Mouse (Mus musculus): ENCODE measurements around the gene Abcc1. TPM values are rescaled to one million over a fixed set of nuclear protein-coding genes. Genes with fewer than 3 reads are reported as not detected.

The Abcc1 gene
- total and polyA plus RNA-seq, 3 experiments: 30.2 to 49.7 (median 37.4) TPM

- Histone ChIP-seq H3K9ac (ENCODE audit: insufficient read depth, low read depth) (no peak overlapping the region), H3K4me2 (ENCODE audit: insufficient read depth, low read depth, poor library complexity, severe bottlenecking) (no peak overlapping the region), H3K9me3 (replicated peaks; ENCODE audit: low read length) (peaks cover 7% of the 10 kb centered on the region), H3K4me3 (replicated peaks in 1 of 3; ENCODE audit: low read depth in 2 of 3, low read length in 2 of 3, poor library complexity in 1 of 3) (no peak overlapping the region), H3K27ac (ENCODE audit: insufficient read depth, low read depth) (no peak overlapping the region), H3K27me3 (replicated peaks) (no peaks in the 10 kb centered on the region), H3K36me3 (replicated peaks in 1 of 2; ENCODE audit: control insufficient read depth in 1 of 2, insufficient read depth in 1 of 2, low read length in 1 of 2) (peaks cover 44 to 99% of the 10 kb centered on the region in 2 experiments), H3K4me1 (ENCODE audit: control insufficient read depth in 1 of 2, insufficient read depth in 2 of 2) (no peaks in the 10 kb centered on the region), H3K79me2 (replicated peaks; ENCODE audit: control insufficient read depth, extremely low read depth, insufficient read depth, poor library complexity, severe bottlenecking) (no peaks in the 10 kb centered on the region)
- DNase-seq (ENCODE audit: extremely low read depth): no peak
- in situ Hi-C loops (cut with MboI; ENCODE audit: low pct_ligation_motif_present, low pct_unique_long_range_greater_than_20kb, low sequenced_read_pairs): no loop called here
- dilution Hi-C loops (cut with MboI; ENCODE audit: extremely low pct_ligation_motif_present, extremely low pct_unique_long_range_greater_than_20kb, low sequenced_read_pairs): no loop called here
- TF ChIP-seq RAD21 (IDR thresholded peaks at IDR 0.05; ENCODE audit: low read depth, low read length) (no peak), ETS1 (conservative IDR thresholded peaks at IDR 0.05; ENCODE audit: low read depth, low read length) (no peak), CHD2 (IDR thresholded peaks at IDR 0.05; ENCODE audit: low read length) (no peak), UBTF (IDR thresholded peaks at IDR 0.05; ENCODE audit: low read depth, low read length) (no peak), HCFC1 (IDR thresholded peaks at IDR 0.05; ENCODE audit: low read depth, low read length) (no peak), NELFE (IDR thresholded peaks at IDR 0.05; ENCODE audit: low read depth, low read length) (no peak), JUND (conservative IDR thresholded peaks at IDR 0.05; ENCODE audit: low read depth, low read length) (no peak), ZNF384 (IDR thresholded peaks at IDR 0.05; ENCODE audit: low read depth, low read length) (no peak), TCF12 (IDR thresholded peaks at IDR 0.05; ENCODE audit: low read depth, low read length) (no peak), SMC3 (IDR thresholded peaks at IDR 0.05; ENCODE audit: low read depth, low read length) (no peak), MAX (IDR thresholded peaks at IDR 0.05; ENCODE audit: low read length) (no peak), EP300 (IDR thresholded peaks at IDR 0.05; ENCODE audit: low read length) (no peak), TBP (conservative IDR thresholded peaks at IDR 0.05; ENCODE audit: low read depth, low read length) (no peak), SIN3A (IDR thresholded peaks at IDR 0.05; ENCODE audit: low read length) (no peak), GABPA (IDR thresholded peaks at IDR 0.05; ENCODE audit: insufficient replicate concordance, low read depth, low read length) (no peak), MYC (IDR thresholded peaks at IDR 0.05; ENCODE audit: low read depth, low read length) (no peak), JUN (IDR thresholded peaks at IDR 0.05; ENCODE audit: insufficient read depth, low read depth, low read length) (no peak), BHLHE40 (IDR thresholded peaks at IDR 0.05; ENCODE audit: low read depth, low read length) (no peak), USF2 (conservative IDR thresholded peaks at IDR 0.05; ENCODE audit: low read depth, low read length) (no peak), MXI1 (IDR thresholded peaks at IDR 0.05; ENCODE audit: low read depth, low read length) (no peak)
Measured at GRCm38 (mm10) chr16:14411156-14411555, 49.8 kb downstream of the Abcc1 start.

GRCm38 (mm10) chr16:14412551-14412950, 51.2 kb downstream of the Abcc1 start:
- Histone ChIP-seq H3K36me3 (replicated peaks in 1 of 2; ENCODE audit: control insufficient read depth in 1 of 2, insufficient read depth in 1 of 2, low read length in 1 of 2) (peaks cover 38 to 99% of the 10 kb centered on the region in 2 experiments), H3K27me3 (replicated peaks) (no peaks in the 10 kb centered on the region), H3K4me1 (ENCODE audit: control insufficient read depth in 1 of 2, insufficient read depth in 2 of 2) (no peaks in the 10 kb centered on the region), H3K4me2 (ENCODE audit: insufficient read depth, low read depth, poor library complexity, severe bottlenecking) (no peak overlapping the region), H3K4me3 (replicated peaks in 1 of 3; ENCODE audit: low read depth in 2 of 3, low read length in 2 of 3, poor library complexity in 1 of 3) (no peak overlapping the region), H3K9ac (ENCODE audit: insufficient read depth, low read depth) (no peak overlapping the region), H3K79me2 (replicated peaks; ENCODE audit: control insufficient read depth, extremely low read depth, insufficient read depth, poor library complexity, severe bottlenecking) (no peaks in the 10 kb centered on the region), H3K9me3 (replicated peaks; ENCODE audit: low read length) (peaks cover 1% of the 10 kb centered on the region), H3K27ac (ENCODE audit: insufficient read depth, low read depth) (no peak overlapping the region)
- DNase-seq (ENCODE audit: extremely low read depth): no peak
- in situ Hi-C loops (cut with MboI; ENCODE audit: low pct_ligation_motif_present, low pct_unique_long_range_greater_than_20kb, low sequenced_read_pairs): no loop called here
- TF ChIP-seq KAT2A (IDR thresholded peaks at IDR 0.05; ENCODE audit: insufficient replicate concordance, low read length): no peak
- no peak for TF ChIP-seq SMC3 (IDR thresholded peaks at IDR 0.05; ENCODE audit: low read depth, low read length)
- TF ChIP-seq ZMIZ1 (IDR thresholded peaks at IDR 0.05; ENCODE audit: low read depth, low read length): no peak
- TF ChIP-seq PAX5 (IDR thresholded peaks at IDR 0.05; ENCODE audit: low read length): no peak
- no peak for TF ChIP-seq MAFK (IDR thresholded peaks at IDR 0.05; ENCODE audit: insufficient replicate concordance, low read length)
- no peak for TF ChIP-seq EP300 (IDR thresholded peaks at IDR 0.05; ENCODE audit: low read length)
- TF ChIP-seq E2F4 (IDR thresholded peaks at IDR 0.05; ENCODE audit: insufficient replicate concordance, low read depth, low read length): no peak
- no peak for TF ChIP-seq JUND (conservative IDR thresholded peaks at IDR 0.05; ENCODE audit: low read depth, low read length)
- no peak for TF ChIP-seq TBP (conservative IDR thresholded peaks at IDR 0.05; ENCODE audit: low read depth, low read length)
- TF ChIP-seq ZKSCAN1 (IDR thresholded peaks at IDR 0.05; ENCODE audit: borderline replicate concordance, low read depth, low read length): no peak
- no peak for TF ChIP-seq MXI1 (IDR thresholded peaks at IDR 0.05; ENCODE audit: low read depth, low read length)
- TF ChIP-seq MYC (IDR thresholded peaks at IDR 0.05; ENCODE audit: low read depth, low read length): no peak
- no peak for TF ChIP-seq ZNF384 (IDR thresholded peaks at IDR 0.05; ENCODE audit: low read depth, low read length)
- no peak for TF ChIP-seq BHLHE40 (IDR thresholded peaks at IDR 0.05; ENCODE audit: low read depth, low read length)
- dilution Hi-C loops (cut with MboI; ENCODE audit: extremely low pct_ligation_motif_present, extremely low pct_unique_long_range_greater_than_20kb, low sequenced_read_pairs): no loop called here
